Mouse (Mus musculus) hindbrain, embryonic 14.5 days (tissue): Measurements from ENCODE around the gene Ubtf. TPM values are rescaled to one million over a fixed set of nuclear protein-coding genes. Genes with fewer than 3 reads are reported as not detected.

Experiments used
- ATAC-seq: fragments of 200-750 bp; cut with Nextera tagmentation; 2 replicates; pipeline ENCODE4 v1.8.0; 2017; ENCODE audit warnings: moderate number of reproducible peaks, mild to moderate bottlenecking, moderate TSS enrichment, moderate library complexity; ENCODE audit not compliant: low FRiP score
- DNase-seq: peaks from one replicate; pipeline ENCODE4 v3.0.0-alpha.2; 2015; ENCODE audit warnings: low spot score
- H3K27ac ChIP-seq: fragments of 300-500 bp; sonication (generic); 2 replicates; pipeline ENCODE4 v1.5.1; 2014; ENCODE audit warnings: mild to moderate bottlenecking, moderate library complexity
- H3K27me3 ChIP-seq: fragments of 300-500 bp; sonication (generic); 2 replicates; pipeline ENCODE4 v1.6.1; 2014; ENCODE audit warnings: mild to moderate bottlenecking, low read length, mixed read lengths; ENCODE audit not compliant: control insufficient read depth, insufficient read depth
- H3K36me3 ChIP-seq: fragments of 300-500 bp; sonication (generic); replicated peaks from 2 replicates; pipeline ENCODE4 v1.6.1; 2014; ENCODE audit not compliant: control insufficient read depth, insufficient read depth
- H3K4me1 ChIP-seq: fragments of 300-500 bp; sonication (generic); replicated peaks from 2 replicates; pipeline ENCODE4 v1.6.1; 2014; ENCODE audit warnings: antibody characterized with exemption, low read length, mixed read lengths; ENCODE audit not compliant: control insufficient read depth, insufficient read depth
- H3K4me2 ChIP-seq: fragments of 300-500 bp; sonication (generic); replicated peaks from 2 replicates; pipeline ENCODE4 v1.6.1; 2014; ENCODE audit warnings: mild to moderate bottlenecking, moderate library complexity
- H3K4me3 ChIP-seq: fragments of 300-500 bp; sonication (generic); replicated peaks from 2 replicates; pipeline ENCODE4 v1.5.1; 2014; ENCODE audit warnings: mild to moderate bottlenecking, low read length
- H3K9ac ChIP-seq: fragments of 300-500 bp; sonication (generic); 2 replicates; pipeline ENCODE4 v1.6.1; 2014
- H3K9me3 ChIP-seq: fragments of 300-500 bp; sonication (generic); 2 replicates; pipeline ENCODE4 v1.6.1; 2016; ENCODE audit warnings: low read length; ENCODE audit not compliant: control insufficient read depth
- WGBS: fragments of 180-500 bp; shearing (Covaris S2); extraction: QIAGEN DNeasy Blood & Tissue Kit; methylation state at CpG from one replicate; pipeline ENCODE4 v1.1.7; 2014; 5-methylcytosine and 5-hydroxymethylcytosine counted together
- polyA plus RNA-seq: library from polyadenylated mRNA; unstranded; fragments of >200 nt; fragmentation: Nextera tagmentation; extraction: Ambion mirVana; gene quantifications from 2 replicates; pipeline ENCODE4 v1.2.1, GENCODE M21; 2014

The Ubtf gene
- polyA plus RNA-seq, 1 experiment from 2014 or later: 70.0 TPM

DNA sequence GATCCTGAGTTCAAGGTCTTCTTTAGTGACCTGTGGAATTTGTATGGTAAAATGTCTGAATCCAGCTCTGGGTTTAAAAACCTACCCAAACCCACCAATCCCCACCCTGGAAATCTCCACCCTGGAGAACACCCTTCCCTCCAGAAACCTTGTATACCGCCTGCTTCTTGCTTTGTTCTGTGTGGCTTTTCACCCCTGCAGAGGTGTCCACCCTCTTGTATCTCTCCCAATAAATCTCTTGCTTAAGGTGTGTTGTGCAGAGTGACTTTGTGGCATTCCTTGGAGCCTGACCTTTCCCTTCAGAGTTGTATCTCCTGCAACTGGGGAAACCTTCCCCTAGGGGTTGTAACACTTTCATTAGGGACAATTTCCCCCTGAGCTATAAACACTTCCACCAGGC lies 18.4 kb upstream of the Ubtf start:
- Histone ChIP-seq H3K27me3 (no peaks in the 10 kb centered on the region), H3K4me3 (no peak overlapping the region), H3K9ac (no peak overlapping the region), H3K4me2 (no peak overlapping the region), H3K36me3 (no peaks in the 10 kb centered on the region), H3K27ac (no peak overlapping the region), H3K4me1 (no peaks in the 10 kb centered on the region), H3K9me3 (no peaks in the 10 kb centered on the region)
- no peak for DNase-seq
- 61% methylated on average over 1 of the region's 1 CpGs for WGBS
- no peak for ATAC-seq

DNA sequence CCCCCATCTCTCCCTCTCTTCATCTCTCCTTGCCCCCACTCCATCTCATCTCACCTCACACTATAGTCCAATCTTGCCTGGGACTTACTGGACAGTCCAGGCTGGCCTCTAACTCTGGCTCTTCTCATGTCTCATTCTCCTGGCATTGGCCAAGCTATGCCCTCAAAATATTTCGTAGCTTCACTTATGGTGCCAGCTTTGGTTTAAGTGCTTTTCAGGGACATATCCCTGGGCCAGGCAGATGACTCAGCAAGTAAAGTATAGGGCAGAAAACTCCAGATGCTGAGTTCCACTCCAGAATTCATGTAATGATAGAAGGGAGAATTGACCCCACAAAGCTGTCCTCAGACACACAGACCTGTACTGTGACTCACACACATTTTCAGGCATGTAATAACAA lies 16.6 kb upstream of the Ubtf start:
- DNase-seq (no peak), ATAC-seq (no peak)
- Histone ChIP-seq H3K9me3 (no peaks in the 10 kb centered on the region), H3K9ac (no peak overlapping the region), H3K27me3 (no peaks in the 10 kb centered on the region), H3K27ac (no peak overlapping the region), H3K4me2 (no peak overlapping the region), H3K4me3 (no peak overlapping the region), H3K36me3 (no peaks in the 10 kb centered on the region), H3K4me1 (no peaks in the 10 kb centered on the region)
- WGBS: 89% methylated on average over 1 of the region's 1 CpGs

DNA sequence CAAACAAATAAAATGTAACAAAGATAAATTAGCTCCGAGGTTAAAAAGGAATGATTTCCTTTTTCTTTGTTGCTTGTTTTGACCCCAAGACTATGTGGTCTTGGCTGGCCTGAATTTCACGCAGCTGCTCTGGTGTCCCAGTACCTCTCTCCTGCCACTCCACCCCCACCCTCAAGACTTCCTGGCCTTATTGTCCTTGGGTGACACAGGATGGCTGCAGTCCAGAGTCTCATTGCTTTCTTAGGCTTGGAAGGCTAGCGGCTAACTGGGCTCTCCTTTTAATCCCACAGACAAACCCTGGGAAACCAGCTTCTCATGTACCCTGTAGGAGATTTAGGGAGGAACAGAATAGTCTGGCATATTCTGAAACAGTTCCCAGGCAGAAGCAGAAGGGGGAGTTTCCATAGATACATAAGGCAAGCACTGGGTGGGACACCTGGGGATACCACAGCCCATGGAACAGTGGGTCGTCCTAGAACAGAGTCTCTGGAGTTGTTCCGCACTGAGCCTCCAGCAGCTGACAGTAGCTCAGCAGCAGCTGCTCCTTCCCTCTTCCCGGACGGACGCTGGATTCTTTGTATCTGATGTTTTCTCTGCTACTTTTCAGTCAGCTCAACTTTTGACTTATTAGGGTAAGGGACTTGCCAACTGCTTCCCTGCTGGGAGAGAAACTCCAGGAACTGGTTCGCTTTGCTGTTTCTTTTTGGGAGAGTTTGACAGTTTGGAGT lies 15.6 kb upstream of the Ubtf start:
- ATAC-seq (no peak), DNase-seq (no peak)
- no peak overlapping the region for H3K27ac ChIP-seq
- no peak overlapping the region for H3K4me3 ChIP-seq
- H3K36me3 ChIP-seq: no peaks in the 10 kb centered on the region
- 35% methylated on average over 9 of the region's 9 CpGs for WGBS
- H3K4me1 ChIP-seq: no peaks in the 10 kb centered on the region
- H3K9ac ChIP-seq: no peak overlapping the region
- no peaks in the 10 kb centered on the region for H3K27me3 ChIP-seq
- no peaks in the 10 kb centered on the region for H3K9me3 ChIP-seq
- H3K4me2 ChIP-seq: no peak overlapping the region

DNA sequence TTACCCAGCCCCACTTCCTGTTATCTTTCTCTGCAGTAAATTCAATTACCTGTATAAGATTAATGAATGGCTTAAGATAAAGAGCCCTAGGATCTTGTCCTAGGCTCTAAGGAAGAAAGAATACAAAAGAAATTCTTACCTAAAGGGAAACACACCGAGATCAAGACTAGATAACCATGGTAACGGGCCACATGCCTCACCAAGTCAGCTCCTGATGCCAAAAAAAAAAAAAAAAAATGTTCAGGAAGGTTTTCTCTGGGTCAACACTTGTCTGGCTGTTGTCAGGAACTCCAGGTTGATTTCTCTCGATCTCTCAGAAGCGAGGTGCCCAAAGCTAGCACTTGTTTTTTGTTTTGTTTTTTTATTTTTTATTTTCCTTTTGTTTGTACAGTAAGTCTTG lies 14.5 kb upstream of the Ubtf start:
- no peak overlapping the region for H3K9ac ChIP-seq
- no peak for ATAC-seq
- H3K4me1 ChIP-seq: no peaks in the 10 kb centered on the region
- DNase-seq: no peak
- H3K4me2 ChIP-seq: no peak overlapping the region
- H3K36me3 ChIP-seq: no peaks in the 10 kb centered on the region
- H3K9me3 ChIP-seq: no peaks in the 10 kb centered on the region
- no peak overlapping the region for H3K4me3 ChIP-seq
- 71% methylated on average over 4 of the region's 4 CpGs for WGBS
- H3K27ac ChIP-seq: no peak overlapping the region
- H3K27me3 ChIP-seq: no peaks in the 10 kb centered on the region

DNA sequence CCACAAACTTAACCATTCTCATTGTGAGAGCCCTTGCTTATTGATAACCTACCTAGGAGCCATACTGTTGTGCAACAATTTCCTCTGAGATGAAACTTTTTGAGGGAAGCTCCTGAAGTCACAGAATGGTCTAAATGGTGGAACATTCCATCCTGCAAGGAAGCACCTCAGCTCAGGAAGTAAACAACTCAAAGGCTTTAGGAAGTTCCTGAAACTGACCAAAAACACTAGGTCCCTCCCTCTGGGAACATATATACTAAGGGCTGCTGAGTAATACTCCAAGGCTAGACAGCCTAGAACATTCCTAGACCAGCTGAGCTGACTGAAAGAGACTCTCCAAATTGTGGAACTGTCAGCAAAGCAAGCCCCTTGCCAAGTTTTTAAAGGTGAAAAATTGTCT lies 13.5 kb upstream of the Ubtf start:
- no peak overlapping the region for H3K4me3 ChIP-seq
- H3K27ac ChIP-seq: no peak overlapping the region
- no peak for ATAC-seq
- H3K4me1 ChIP-seq: no peaks in the 10 kb centered on the region
- no peak overlapping the region for H3K4me2 ChIP-seq
- no peaks in the 10 kb centered on the region for H3K9me3 ChIP-seq
- H3K9ac ChIP-seq: no peak overlapping the region
- no peaks in the 10 kb centered on the region for H3K27me3 ChIP-seq
- H3K36me3 ChIP-seq: no peaks in the 10 kb centered on the region
- no peak for DNase-seq

DNA sequence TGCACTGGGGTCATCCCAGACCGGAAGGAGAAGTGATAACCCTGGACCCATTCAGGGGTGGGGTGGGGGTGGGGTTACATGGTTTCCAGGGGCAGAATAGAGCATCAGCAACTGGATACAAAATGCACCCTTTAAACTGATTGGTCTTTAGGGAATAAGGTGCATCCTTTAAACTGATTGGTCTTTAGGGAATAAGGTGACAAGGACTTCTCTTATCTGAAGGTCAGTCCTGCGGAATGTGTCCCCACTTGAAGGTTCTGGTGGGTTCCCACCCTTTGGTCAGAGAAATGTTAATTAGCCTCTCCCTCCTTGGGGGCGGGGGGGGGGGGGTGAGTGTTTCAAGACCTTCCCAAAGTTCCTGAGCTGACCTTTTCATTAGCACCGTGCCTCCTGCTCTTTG lies 12.3 kb upstream of the Ubtf start:
- ATAC-seq (no peak), DNase-seq (no peak)
- Histone ChIP-seq H3K27ac (no peak overlapping the region), H3K36me3 (no peaks in the 10 kb centered on the region), H3K4me1 (no peaks in the 10 kb centered on the region), H3K4me3 (no peak overlapping the region), H3K4me2 (no peak overlapping the region), H3K9me3 (no peaks in the 10 kb centered on the region), H3K27me3 (no peaks in the 10 kb centered on the region), H3K9ac (no peak overlapping the region)
- 51% methylated on average over 4 of the region's 4 CpGs for WGBS

DNA sequence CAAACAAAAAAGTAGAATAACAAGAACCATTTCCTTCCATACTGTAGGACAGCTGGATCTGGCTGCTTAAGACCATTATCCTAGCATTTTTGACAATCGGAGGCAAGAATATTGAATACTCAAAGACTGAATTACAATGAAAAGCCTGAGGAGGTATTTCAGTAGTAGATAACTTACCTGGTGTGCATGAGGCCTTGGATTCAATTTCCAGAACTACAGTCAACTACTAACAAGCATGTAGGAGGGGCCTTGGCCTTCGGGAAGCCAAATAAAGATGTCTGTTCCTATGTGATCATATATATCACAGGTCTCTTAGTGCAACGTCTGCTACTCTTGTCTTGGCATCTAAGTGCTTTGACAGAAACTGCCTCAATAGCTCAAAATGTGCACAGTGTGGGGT lies 10.5 kb upstream of the Ubtf start:
- H3K4me1 ChIP-seq: no peaks in the 10 kb centered on the region
- no peak for ATAC-seq
- DNase-seq: no peak
- no peaks in the 10 kb centered on the region for H3K27me3 ChIP-seq
- no peaks in the 10 kb centered on the region for H3K36me3 ChIP-seq
- WGBS: 82% methylated on average over 3 of the region's 3 CpGs
- no peak overlapping the region for H3K4me3 ChIP-seq
- H3K27ac ChIP-seq: no peak overlapping the region
- no peak overlapping the region for H3K9ac ChIP-seq
- H3K9me3 ChIP-seq: no peaks in the 10 kb centered on the region
- no peak overlapping the region for H3K4me2 ChIP-seq

DNA sequence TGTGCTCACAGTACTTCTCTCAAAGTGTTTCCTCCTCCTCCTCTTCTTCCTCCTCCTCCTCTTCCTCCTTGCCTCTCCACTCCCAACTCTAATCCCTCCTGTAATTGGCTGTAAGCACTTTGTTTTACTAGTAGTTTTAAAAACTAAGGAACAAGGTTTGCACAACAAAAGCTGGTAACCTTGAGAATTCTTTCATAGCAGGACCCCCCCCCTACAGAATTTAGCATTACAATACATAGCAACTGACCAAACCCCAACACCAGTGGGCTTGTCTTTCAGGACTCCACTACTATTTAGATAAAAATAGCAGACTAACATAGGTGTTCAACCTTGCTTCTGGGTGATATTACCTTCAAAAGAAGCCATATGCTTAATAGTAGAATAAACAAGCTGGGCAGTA lies 10.0 kb upstream of the Ubtf start:
- H3K4me3 ChIP-seq: no peak overlapping the region
- no peaks in the 10 kb centered on the region for H3K9me3 ChIP-seq
- DNase-seq (no peak), ATAC-seq (no peak)
- no peaks in the 10 kb centered on the region for H3K36me3 ChIP-seq
- no peak overlapping the region for H3K9ac ChIP-seq
- H3K4me1 ChIP-seq: no peaks in the 10 kb centered on the region
- no peak overlapping the region for H3K4me2 ChIP-seq
- no peak overlapping the region for H3K27ac ChIP-seq
- no peaks in the 10 kb centered on the region for H3K27me3 ChIP-seq

DNA sequence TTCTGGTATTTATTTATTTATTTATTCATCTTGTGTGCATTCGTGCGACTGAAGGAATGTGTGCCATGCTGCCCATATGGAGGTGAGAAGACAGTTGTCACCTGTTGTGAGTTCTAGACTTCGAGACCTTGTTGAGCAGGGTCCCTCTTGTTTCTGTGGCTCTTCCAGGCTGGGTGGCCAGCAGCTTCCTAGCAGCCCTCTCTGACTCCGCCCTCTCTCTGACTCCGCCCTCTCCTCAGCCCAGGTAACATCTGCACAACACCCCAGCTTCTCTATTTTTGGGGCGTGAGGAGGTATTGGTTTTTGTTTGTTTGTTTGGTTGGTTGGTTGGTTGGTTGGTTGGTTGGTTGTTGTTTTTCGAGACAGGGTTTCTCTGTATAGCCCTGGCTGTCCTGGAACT lies 8.3 kb upstream of the Ubtf start:
- H3K4me2 ChIP-seq: no peak overlapping the region
- no peaks in the 10 kb centered on the region for H3K27me3 ChIP-seq
- 79% methylated on average over 7 of the region's 7 CpGs for WGBS
- H3K27ac ChIP-seq: no peak overlapping the region
- DNase-seq (no peak), ATAC-seq (no peak)
- no peak overlapping the region for H3K4me3 ChIP-seq
- H3K36me3 ChIP-seq: no peaks in the 10 kb centered on the region
- H3K9ac ChIP-seq: no peak overlapping the region
- H3K4me1 ChIP-seq: no peaks in the 10 kb centered on the region
- no peaks in the 10 kb centered on the region for H3K9me3 ChIP-seq

DNA sequence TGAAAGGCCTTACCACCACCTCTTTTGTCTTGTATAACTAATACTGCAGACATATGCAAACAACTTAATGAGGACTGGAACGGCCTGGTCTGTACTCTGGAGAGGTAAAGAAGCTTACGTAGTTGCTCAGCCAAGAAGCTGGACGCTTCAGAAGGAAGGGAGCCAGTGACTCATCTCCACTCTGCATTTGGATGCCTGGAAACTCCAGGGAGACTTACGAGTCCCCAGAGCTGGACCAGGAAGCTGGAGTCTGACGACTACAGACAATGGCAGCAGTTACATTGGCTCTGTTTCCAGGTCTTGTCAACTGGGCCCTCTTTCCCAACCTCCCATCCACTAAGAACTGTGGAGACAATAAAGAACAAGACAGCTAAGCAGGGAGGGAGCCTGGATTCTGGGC lies 7.7 kb upstream of the Ubtf start:
- Histone ChIP-seq H3K9me3 (no peaks in the 10 kb centered on the region), H3K36me3 (no peaks in the 10 kb centered on the region), H3K4me2 (no peak overlapping the region)

More for the DNA sequence above, 7.7 kb upstream of the Ubtf start:
- 62% methylated on average over 5 of the region's 5 CpGs for WGBS
- no peak for ATAC-seq
- no peak overlapping the region for H3K27ac ChIP-seq
- no peak overlapping the region for H3K4me3 ChIP-seq
- no peak overlapping the region for H3K9ac ChIP-seq
- no peaks in the 10 kb centered on the region for H3K4me1 ChIP-seq
- no peak for DNase-seq
- H3K27me3 ChIP-seq: no peaks in the 10 kb centered on the region
